Mouse (Mus musculus) hindbrain, postnatal 0 days (tissue): ENCODE results near the gene Kat5. TPM values are rescaled to one million over a fixed set of nuclear protein-coding genes. Genes with fewer than 3 reads are reported as not detected.

Experiments
- ATAC-seq: fragments of 200-750 bp; cut with Nextera tagmentation; 2 replicates; pipeline ENCODE4 v1.8.0; 2017; ENCODE audit warnings: mild to moderate bottlenecking, moderate TSS enrichment, moderate library complexity
- DNase-seq: peaks from one replicate; pipeline ENCODE4 v3.0.0-alpha.2; 2015; ENCODE audit warnings: low spot score
- H3K27ac ChIP-seq: fragments of 300-500 bp; sonication (generic); 2 replicates; pipeline ENCODE4 v1.5.1; 2014; ENCODE audit warnings: mild to moderate bottlenecking
- H3K27me3 ChIP-seq: fragments of 300-500 bp; sonication (generic); 2 replicates; pipeline ENCODE4 v1.6.1; 2014; ENCODE audit warnings: low read length, mixed read lengths; ENCODE audit not compliant: insufficient read depth
- H3K36me3 ChIP-seq: fragments of 300-500 bp; sonication (generic); 2 replicates; pipeline ENCODE4 v1.6.1; 2014; ENCODE audit warnings: low read length, mixed read lengths; ENCODE audit not compliant: insufficient read depth
- H3K4me1 ChIP-seq: fragments of 300-500 bp; sonication (generic); 2 replicates; pipeline ENCODE4 v1.6.1; 2014; ENCODE audit warnings: antibody characterized with exemption, low read length, mixed read lengths; ENCODE audit not compliant: insufficient read depth
- H3K4me2 ChIP-seq: fragments of 300-500 bp; sonication (generic); 2 replicates; pipeline ENCODE4 v1.6.1; 2014; ENCODE audit warnings: low read depth, mild to moderate bottlenecking, low read length, moderate library complexity, mixed read lengths
- H3K4me3 ChIP-seq: fragments of 300-500 bp; sonication (generic); 2 replicates; pipeline ENCODE4 v1.5.1; 2014; ENCODE audit warnings: low read length
- H3K9ac ChIP-seq: fragments of 300-500 bp; sonication (generic); replicated peaks from 2 replicates; pipeline ENCODE4 v1.6.1; 2014; ENCODE audit warnings: mild to moderate bottlenecking, low read length, moderate library complexity, mixed read lengths
- H3K9me3 ChIP-seq: fragments of 300-500 bp; sonication (generic); 2 replicates; pipeline ENCODE4 v1.6.1; 2016; ENCODE audit warnings: low read length, mixed read lengths
- CTCF ChIP-seq: IDR thresholded peaks from 2 replicates; pipeline ENCODE4 v1.5.1; 2016; ENCODE audit warnings: antibody characterized with exemption, control low read depth, low read depth
- WGBS: fragments of 180-500 bp; shearing (Covaris S2); extraction: QIAGEN DNeasy Blood & Tissue Kit; methylation state at CpG from one replicate; pipeline ENCODE4 v1.1.7; 2014; 5-methylcytosine and 5-hydroxymethylcytosine counted together
- polyA plus RNA-seq: library from polyadenylated mRNA; unstranded; fragments of >200 nt; fragmentation: Nextera tagmentation; extraction: Ambion mirVana; gene quantifications from 2 replicates; pipeline ENCODE4 v1.2.1, GENCODE M21; 2015
- total RNA-seq: library from RNA; depleted of rRNA; stranded (reverse); fragments of >200 nt; gene quantifications from 2 replicates; pipeline ENCODE4 v1.2.3, GENCODE M21; 2014

The Kat5 gene
- total and polyA plus RNA-seq, 2 experiments from 2014 or later = 72.0 to 95.2 TPM

- Histone ChIP-seq H3K4me1 (peaks cover 14% of the 10 kb centered on the region), H3K9me3 (no peaks in the 10 kb centered on the region), H3K36me3 (no peaks in the 10 kb centered on the region), H3K9ac (peak within 1 kb of the TSS; percentile 38; the same call in 1 of the 2 replicates), H3K27ac (no peak within 1 kb of the TSS), H3K4me2 (peak within 1 kb of the TSS; percentile 66), H3K27me3 (peaks cover 59% of the 10 kb centered on the region), H3K4me3 (peak within 1 kb of the TSS; percentile 41)
- ATAC-seq = no peak; the same call in 1 of the 2 replicates
- peak; percentile 9 for DNase-seq
- 1% methylated on average over 57 of the region's 57 CpGs for WGBS
- no peak for TF ChIP-seq CTCF
Measured at GRCm38 (mm10) chr19:5560457-5561041, 49.5 kb downstream of the Kat5 start, which contains the start of gene Ovol1. Gene Ovol1, minus strand, starts transcription at chr19:5560646.

- 1% methylated on average over 69 of the region's 69 CpGs for WGBS
- H3K36me3 ChIP-seq = no peaks in the 10 kb centered on the region
- H3K27ac ChIP-seq = no peak overlapping the region
- H3K9ac ChIP-seq = 0 out of 2 replicates have a peak overlapping the region, but pooled peaks have one; percentile 38
- peaks cover 14% of the 10 kb centered on the region for H3K4me1 ChIP-seq
- peaks cover 59% of the 10 kb centered on the region for H3K27me3 ChIP-seq
- H3K4me2 ChIP-seq = peak overlapping the region; percentile 66
- peak overlapping the region; percentile 41 for H3K4me3 ChIP-seq
- no peak for TF ChIP-seq CTCF
- DNase-seq (peak; percentile 6), ATAC-seq (no peak)
- H3K9me3 ChIP-seq = no peaks in the 10 kb centered on the region
Measured at GRCm38 (mm10) chr19:5559631-5560456, 50.2 kb downstream of the Kat5 start.

GRCm38 (mm10) chr19:5559229-5559628 is 50.8 kb downstream of the Kat5 start:
- peaks cover 58% of the 10 kb centered on the region for H3K27me3 ChIP-seq
- H3K4me3 ChIP-seq = peak overlapping the region; percentile 41; the same call in 1 of the 2 replicates
- 24% methylated on average over 8 of the region's 8 CpGs for WGBS
- H3K4me2 ChIP-seq = no peak overlapping the region
- TF ChIP-seq CTCF = no peak
- no peaks in the 10 kb centered on the region for H3K9me3 ChIP-seq
- no peak overlapping the region for H3K9ac ChIP-seq
- ATAC-seq = no peak
- no peaks in the 10 kb centered on the region for H3K36me3 ChIP-seq
- no peak for DNase-seq
- H3K4me1 ChIP-seq = peaks cover 14% of the 10 kb centered on the region
- no peak overlapping the region for H3K27ac ChIP-seq

- no peak for TF ChIP-seq CTCF
- Histone ChIP-seq H3K9me3 (no peaks in the 10 kb centered on the region), H3K9ac (no peak overlapping the region), H3K36me3 (no peaks in the 10 kb centered on the region), H3K4me2 (no peak overlapping the region), H3K4me1 (peaks cover 14% of the 10 kb centered on the region), H3K4me3 (no peak overlapping the region), H3K27me3 (peaks cover 53% of the 10 kb centered on the region), H3K27ac (no peak overlapping the region)
- no peak for DNase-seq
- ATAC-seq = no peak
- WGBS = 62% methylated on average over 8 of the region's 8 CpGs
Measured at GRCm38 (mm10) chr19:5558770-5559169, 51.3 kb downstream of the Kat5 start.

GRCm38 (mm10) chr19:5558169-5558568 is 51.9 kb downstream of the Kat5 start:
- Histone ChIP-seq H3K9ac (no peak overlapping the region), H3K36me3 (no peaks in the 10 kb centered on the region), H3K4me3 (no peak overlapping the region), H3K27me3 (peaks cover 52% of the 10 kb centered on the region), H3K4me2 (no peak overlapping the region), H3K9me3 (no peaks in the 10 kb centered on the region), H3K4me1 (peaks cover 14% of the 10 kb centered on the region), H3K27ac (no peak overlapping the region)
- no peak for ATAC-seq
- 39% methylated on average over 7 of the region's 7 CpGs for WGBS
- no peak for TF ChIP-seq CTCF
- no peak for DNase-seq

- Histone ChIP-seq H3K9me3 (no peaks in the 10 kb centered on the region), H3K27ac (no peak overlapping the region), H3K36me3 (no peaks in the 10 kb centered on the region), H3K27me3 (peaks cover 21% of the 10 kb centered on the region), H3K4me2 (no peak overlapping the region), H3K4me3 (no peak overlapping the region), H3K4me1 (no peaks in the 10 kb centered on the region), H3K9ac (no peak overlapping the region)
- WGBS = 85% methylated on average over 14 of the region's 14 CpGs
- no peak for DNase-seq
- ATAC-seq = no peak
- no peak for TF ChIP-seq CTCF
Measured at GRCm38 (mm10) chr19:5554212-5554611, 55.8 kb downstream of the Kat5 start.
